Mouse (Mus musculus): Measurements from ENCODE around the gene Acot8. TPM values are rescaled to one million over a fixed set of nuclear protein-coding genes. Genes with fewer than 3 reads are reported as not detected.
A peak's percentile ranks its signal among the peaks of the same experiment; 100 is the strongest.

Acot8 gene
- polyA plus RNA-seq, 1 experiment from 2014 or later = 23.6 TPM

- no peak overlapping the region for H3K9ac ChIP-seq
- WGBS = 61% methylated on average over 4 of the region's 4 CpGs
- H3K36me3 ChIP-seq = peaks cover 24% of the 10 kb centered on the region
- no peak overlapping the region for H3K27ac ChIP-seq
- no peak overlapping the region for H3K4me3 ChIP-seq (replicated peaks)
- H3K4me2 ChIP-seq (replicated peaks) = no peak overlapping the region
- H3K4me1 ChIP-seq (replicated peaks) = peaks cover 18% of the 10 kb centered on the region
- ATAC-seq = no peak
- H3K27me3 ChIP-seq (replicated peaks) = no peaks in the 10 kb centered on the region
- no peaks in the 10 kb centered on the region for H3K9me3 ChIP-seq
Observed at GRCm38 (mm10) chr2:164788411-164788810, 16.3 kb downstream of the Acot8 start.

DNA sequence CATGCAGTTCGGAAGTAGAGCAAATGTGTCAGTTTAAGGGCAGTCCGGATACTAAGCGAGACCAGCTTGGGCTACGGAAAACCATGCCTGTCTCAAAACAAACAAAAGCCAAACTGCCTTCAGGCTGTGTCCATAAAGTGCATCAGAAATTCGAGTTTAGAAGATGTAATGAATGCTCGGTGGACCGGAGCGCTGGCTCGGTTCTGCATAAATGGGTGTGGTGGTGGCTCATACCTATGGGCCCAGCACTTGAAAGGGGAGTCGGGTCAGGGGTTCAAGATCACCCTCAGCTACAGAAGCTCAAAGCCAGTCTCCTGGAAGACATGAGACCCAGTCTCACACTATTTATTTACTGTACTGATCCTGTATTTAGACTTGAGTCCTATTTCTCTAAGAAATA lies 16.9 kb downstream of the Acot8 start:
- H3K27ac ChIP-seq = no peak overlapping the region
- WGBS = 79% methylated on average over 10 of the region's 10 CpGs
- peaks cover 18% of the 10 kb centered on the region for H3K4me1 ChIP-seq (replicated peaks)
- H3K4me3 ChIP-seq (replicated peaks) = no peak overlapping the region
- H3K27me3 ChIP-seq (replicated peaks) = no peaks in the 10 kb centered on the region
- H3K36me3 ChIP-seq = peaks cover 24% of the 10 kb centered on the region
- no peak overlapping the region for H3K4me2 ChIP-seq (replicated peaks)
- ATAC-seq = no peak
- H3K9me3 ChIP-seq = no peaks in the 10 kb centered on the region
- no peak overlapping the region for H3K9ac ChIP-seq

GRCm38 (mm10) chr2:164787032-164787431 lies 17.6 kb downstream of the Acot8 start:
- Histone ChIP-seq H3K36me3 (peaks cover 16% of the 10 kb centered on the region), H3K4me3 (replicated peaks) (peak overlapping the region; percentile 55; the same call in 1 of the 2 replicates), H3K27ac (no peak overlapping the region), H3K4me1 (replicated peaks) (peaks cover 18% of the 10 kb centered on the region), H3K4me2 (replicated peaks) (peak overlapping the region; percentile 86), H3K9me3 (no peaks in the 10 kb centered on the region), H3K27me3 (replicated peaks) (no peaks in the 10 kb centered on the region), H3K9ac (no peak overlapping the region)
- no peak for ATAC-seq
- 86% methylated on average over 3 of the region's 3 CpGs for WGBS

GRCm38 (mm10) chr2:164786388-164786885 lies 18.2 kb downstream of the Acot8 start:
- no peaks in the 10 kb centered on the region for H3K9me3 ChIP-seq
- H3K4me2 ChIP-seq (replicated peaks) = peak overlapping the region; percentile 86
- peak overlapping the region; percentile 67 for H3K9ac ChIP-seq
- peaks cover 18% of the 10 kb centered on the region for H3K4me1 ChIP-seq (replicated peaks)
- peak; percentile 8; the same call in 1 of the 2 replicates for ATAC-seq
- H3K27ac ChIP-seq = peak overlapping the region; percentile 80
- H3K36me3 ChIP-seq = peaks cover 10% of the 10 kb centered on the region
- 10% methylated on average over 15 of the region's 15 CpGs for WGBS
- H3K4me3 ChIP-seq (replicated peaks) = peak overlapping the region; percentile 55
- no peaks in the 10 kb centered on the region for H3K27me3 ChIP-seq (replicated peaks)

DNA sequence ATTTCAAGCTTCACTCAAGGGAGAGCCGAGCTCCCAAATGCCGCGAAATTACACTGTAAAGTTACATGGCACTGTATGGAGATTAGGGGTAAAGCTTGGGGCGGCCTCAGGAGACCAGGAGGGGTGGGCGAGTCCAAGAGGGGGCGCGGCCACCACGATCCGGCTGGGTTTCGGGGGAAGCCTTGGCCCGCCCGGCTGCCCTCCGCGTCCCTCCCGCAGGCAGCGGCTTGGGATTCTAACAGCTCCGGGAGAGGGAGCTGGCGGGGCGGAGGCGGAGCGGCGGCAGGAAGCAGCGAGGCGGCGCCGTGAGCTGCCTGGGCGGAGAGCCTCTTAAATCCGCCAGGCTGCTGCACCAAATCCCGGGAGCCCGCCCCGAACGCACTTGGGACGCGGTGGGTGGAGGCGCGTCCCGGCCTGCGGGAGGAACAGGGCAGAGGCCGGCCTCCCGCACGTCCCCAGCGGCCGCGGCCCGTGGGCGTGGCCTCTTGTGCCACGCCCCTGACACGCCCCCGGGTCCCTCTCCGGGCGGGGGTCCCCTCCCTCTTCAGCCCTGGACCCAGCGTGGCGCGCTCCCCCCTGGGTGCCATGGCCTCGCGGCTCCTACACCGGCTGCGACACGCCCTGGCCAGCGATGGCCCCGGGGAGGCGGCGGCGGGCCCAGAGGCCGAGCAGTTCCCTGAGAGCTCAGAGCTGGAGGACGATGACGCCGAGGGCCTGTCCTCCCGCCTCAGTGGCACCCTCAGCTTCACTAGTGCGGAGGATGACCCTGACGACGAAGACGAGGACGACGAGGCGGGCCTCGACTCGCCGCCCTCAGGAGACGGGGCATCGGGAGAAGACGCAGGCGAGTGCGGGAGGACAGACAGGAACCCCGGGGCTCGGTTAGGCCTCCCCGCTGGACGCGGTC lies 18.9 kb downstream of the Acot8 start, which contains the start of gene Snx21:
TSS of gene Snx21 (plus strand) at position 343 of the 907 bp plus-strand sequence.
- no peaks in the 10 kb centered on the region for H3K27me3 ChIP-seq (replicated peaks)
- H3K36me3 ChIP-seq = peaks cover 4% of the 10 kb centered on the region; the same call in 1 of the 2 replicates
- H3K4me3 ChIP-seq (replicated peaks) = peak within 1 kb of the TSS; percentile 55
- WGBS = under 1% methylated on average over 87 of the region's 89 CpGs
- peak within 1 kb of the TSS; percentile 86 for H3K4me2 ChIP-seq (replicated peaks)
- H3K9ac ChIP-seq = peak within 1 kb of the TSS; percentile 67
- no peaks in the 10 kb centered on the region for H3K9me3 ChIP-seq
- peak within 1 kb of the TSS; percentile 80 for H3K27ac ChIP-seq
- H3K4me1 ChIP-seq (replicated peaks) = peaks cover 18% of the 10 kb centered on the region
- peak; percentile 96 for ATAC-seq

DNA sequence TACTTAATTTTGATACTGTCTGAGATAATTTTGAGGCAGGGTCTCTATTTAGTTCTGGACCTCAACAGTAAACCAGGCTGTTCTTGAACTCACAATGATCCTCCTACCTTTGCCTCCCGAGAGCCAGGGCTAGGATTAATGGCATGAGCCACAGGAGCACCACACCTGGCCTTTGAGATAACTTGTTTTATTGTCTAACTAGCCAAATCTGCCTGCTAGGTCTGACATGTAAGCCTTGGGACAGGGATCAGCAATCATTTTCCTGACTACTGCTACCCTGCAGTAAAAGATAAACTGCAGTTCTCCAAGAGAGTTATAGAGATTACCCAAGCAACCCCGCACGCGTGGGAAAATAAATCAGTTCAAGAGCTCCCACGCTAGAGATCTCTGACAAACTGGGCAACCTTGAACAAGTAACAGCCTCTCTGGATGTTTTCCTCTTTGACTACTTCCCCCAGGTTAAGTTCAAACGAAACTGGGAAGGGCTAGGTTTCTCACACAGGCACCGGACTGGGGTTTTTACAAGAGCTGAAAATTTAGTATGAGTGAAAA lies 19.7 kb downstream of the Acot8 start:
- H3K4me1 ChIP-seq (replicated peaks) = peaks cover 18% of the 10 kb centered on the region
- H3K9ac ChIP-seq = peak overlapping the region; percentile 67
- H3K4me2 ChIP-seq (replicated peaks) = peak overlapping the region; percentile 86
- peaks cover 4% of the 10 kb centered on the region; the same call in 1 of the 2 replicates for H3K36me3 ChIP-seq
- no peaks in the 10 kb centered on the region for H3K27me3 ChIP-seq (replicated peaks)
- WGBS = 4% methylated on average over 7 of the region's 7 CpGs
- peak overlapping the region; percentile 55 for H3K4me3 ChIP-seq (replicated peaks)
- no peaks in the 10 kb centered on the region for H3K9me3 ChIP-seq
- peak; percentile 3; the same call in 1 of the 2 replicates for ATAC-seq
- H3K27ac ChIP-seq = peak overlapping the region; percentile 80

GRCm38 (mm10) chr2:164783926-164784581 lies 20.6 kb downstream of the Acot8 start:
- no peak for ATAC-seq
- Histone ChIP-seq H3K9ac (no peak overlapping the region), H3K4me2 (replicated peaks) (peak overlapping the region; percentile 86; the same call in 1 of the 2 replicates), H3K4me3 (replicated peaks) (no peak overlapping the region), H3K36me3 (no peaks in the 10 kb centered on the region), H3K4me1 (replicated peaks) (peaks cover 18% of the 10 kb centered on the region), H3K27me3 (replicated peaks) (no peaks in the 10 kb centered on the region), H3K27ac (no peak overlapping the region), H3K9me3 (no peaks in the 10 kb centered on the region)
- WGBS = 72% methylated on average over 7 of the region's 7 CpGs

DNA sequence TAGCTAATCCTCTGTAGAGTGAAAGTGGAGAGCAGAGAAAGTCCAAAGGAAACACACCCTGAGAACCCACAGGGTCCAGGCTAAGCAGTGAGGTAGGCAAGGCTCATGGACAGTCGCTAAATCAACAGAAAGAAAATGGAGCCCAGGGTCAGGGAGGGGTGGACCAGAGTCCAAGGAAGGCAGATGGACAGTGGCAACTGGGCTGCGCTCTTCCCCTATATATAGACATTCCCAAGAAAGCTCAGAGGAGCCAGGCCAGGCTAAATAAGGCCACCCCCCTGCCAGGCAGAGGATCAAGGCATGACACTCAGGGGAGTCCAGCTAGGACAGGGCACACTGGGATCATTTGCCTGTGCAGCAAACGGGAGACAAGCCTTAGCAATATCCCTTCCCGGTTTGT lies 22.8 kb downstream of the Acot8 start:
- Histone ChIP-seq H3K4me1 (replicated peaks) (peaks cover 10% of the 10 kb centered on the region), H3K27me3 (replicated peaks) (no peaks in the 10 kb centered on the region), H3K9me3 (no peaks in the 10 kb centered on the region), H3K36me3 (no peaks in the 10 kb centered on the region), H3K9ac (no peak overlapping the region), H3K4me3 (replicated peaks) (no peak overlapping the region), H3K27ac (no peak overlapping the region), H3K4me2 (replicated peaks) (no peak overlapping the region)
- ATAC-seq = no peak
- 74% methylated on average over 4 of the region's 4 CpGs for WGBS

DNA sequence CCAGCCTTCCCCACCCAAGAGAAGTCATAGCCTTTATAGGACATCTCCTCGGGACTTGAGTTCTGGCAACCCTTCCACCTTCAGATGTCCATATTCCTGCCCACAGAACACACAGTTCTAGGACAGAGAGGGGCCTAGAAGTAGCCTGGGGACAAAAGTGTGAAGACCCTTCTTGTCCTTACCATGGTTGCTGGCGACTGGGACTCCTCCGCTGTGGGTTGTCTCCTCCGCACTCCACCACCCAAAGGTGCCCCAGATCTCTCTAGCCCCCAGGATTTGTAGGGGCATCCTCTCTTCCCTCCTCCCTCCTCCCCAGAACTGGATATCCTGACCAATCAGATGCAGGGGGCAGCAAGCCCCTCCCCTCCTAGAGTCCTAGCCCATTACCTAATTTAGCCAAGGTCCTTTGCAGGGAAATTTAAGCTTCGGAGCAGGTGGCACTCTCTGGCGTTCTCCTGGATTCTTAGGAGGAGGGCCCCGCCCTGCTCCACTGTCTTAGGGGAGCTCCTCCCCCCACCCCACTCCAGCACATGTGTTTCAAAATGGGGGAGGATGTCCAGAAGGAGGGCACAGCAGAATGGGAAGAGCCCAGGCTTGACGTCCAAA lies 25.1 kb downstream of the Acot8 start, which contains the start of gene Tnnc2:
TSS of gene Tnnc2 (minus strand) at position 487 of the 606 bp plus-strand sequence.
- H3K4me3 ChIP-seq (replicated peaks) = no peak within 1 kb of the TSS
- no peaks in the 10 kb centered on the region for H3K9me3 ChIP-seq
- H3K27ac ChIP-seq = no peak within 1 kb of the TSS
- 62% methylated on average over 8 of the region's 8 CpGs for WGBS
- H3K9ac ChIP-seq = no peak within 1 kb of the TSS
- no peak for ATAC-seq
- no peaks in the 10 kb centered on the region for H3K27me3 ChIP-seq (replicated peaks)
- peaks cover under 1% of the 10 kb centered on the region; the same call in 1 of the 2 replicates for H3K4me1 ChIP-seq (replicated peaks)
- H3K36me3 ChIP-seq = no peaks in the 10 kb centered on the region
- H3K4me2 ChIP-seq (replicated peaks) = no peak within 1 kb of the TSS

DNA sequence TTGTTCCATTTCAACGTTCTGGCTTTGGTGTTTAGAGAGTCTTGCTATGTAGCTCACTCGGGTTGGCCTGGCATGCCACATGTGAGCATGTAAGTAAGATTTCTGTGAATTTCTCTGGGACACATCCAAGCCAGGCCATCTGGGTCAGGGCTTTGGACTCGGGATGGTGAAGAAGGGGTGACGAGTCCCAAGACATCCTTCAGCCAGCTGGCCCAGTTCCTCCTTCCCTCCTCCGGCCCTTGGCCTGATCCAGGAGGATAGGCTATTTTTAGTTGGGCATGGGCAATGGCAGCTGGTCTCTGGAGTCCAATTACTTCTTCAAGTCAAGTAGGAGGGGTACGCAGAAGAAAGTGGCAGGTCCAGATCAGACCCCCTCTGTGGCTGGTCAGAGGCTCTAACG lies 25.9 kb downstream of the Acot8 start:
- Histone ChIP-seq H3K27me3 (replicated peaks) (no peaks in the 10 kb centered on the region), H3K27ac (no peak overlapping the region), H3K4me2 (replicated peaks) (no peak overlapping the region), H3K36me3 (no peaks in the 10 kb centered on the region), H3K4me1 (replicated peaks) (no peaks in the 10 kb centered on the region), H3K4me3 (replicated peaks) (no peak overlapping the region), H3K9ac (no peak overlapping the region), H3K9me3 (no peaks in the 10 kb centered on the region)
- ATAC-seq = no peak
- 75% methylated on average over 7 of the region's 7 CpGs for WGBS

- no peaks in the 10 kb centered on the region for H3K9me3 ChIP-seq
- no peaks in the 10 kb centered on the region for H3K27me3 ChIP-seq (replicated peaks)
- no peak overlapping the region for H3K4me3 ChIP-seq (replicated peaks)
- H3K9ac ChIP-seq = no peak overlapping the region
- 90% methylated on average over 11 of the region's 11 CpGs for WGBS
- H3K4me2 ChIP-seq (replicated peaks) = no peak overlapping the region
- H3K4me1 ChIP-seq (replicated peaks) = no peaks in the 10 kb centered on the region; the same call in 1 of the 2 replicates
- ATAC-seq = no peak
- H3K36me3 ChIP-seq = no peaks in the 10 kb centered on the region
- no peak overlapping the region for H3K27ac ChIP-seq
Observed at GRCm38 (mm10) chr2:164778015-164778287, 26.7 kb downstream of the Acot8 start.
